Mouse (Mus musculus): Measurements from ENCODE around the gene Nfxl1.
"Not testable (repeated sequence)": the region's sequence is repeated elsewhere in the genome, so short reads cannot be mapped to it uniquely, and the experiment has no call there.

The Nfxl1 gene

GRCm38 (mm10) chr5:72559544-72560049, at the start of gene Nfxl1:
Gene Nfxl1 (minus strand): TSS chr5:72559684.
- DNase-seq (ENCODE audit: low read depth, low spot score), result peak; percentile 99

GRCm38 (mm10) chr5:72603138-72603537, 43.7 kb upstream of the Nfxl1 start:
- DNase-seq (ENCODE audit: low read depth, low spot score), result no peak

GRCm38 (mm10) chr5:72601006-72601405, 41.5 kb upstream of the Nfxl1 start:
- peak; percentile 30 for DNase-seq (ENCODE audit: low read depth, low spot score)

GRCm38 (mm10) chr5:72587192-72587681, 27.8 kb upstream of the Nfxl1 start, which contains the start of gene Gm5868:
Gene Gm5868 (minus strand): TSS chr5:72587551.
- DNase-seq (ENCODE audit: low read depth, low spot score), result no peak

GRCm38 (mm10) chr5:72586667-72587191, 27.2 kb upstream of the Nfxl1 start:
- DNase-seq (ENCODE audit: low read depth, low spot score), result not testable (repeated sequence)

GRCm38 (mm10) chr5:72586122-72586521, 26.6 kb upstream of the Nfxl1 start:
- DNase-seq (ENCODE audit: low read depth, low spot score), result not testable (repeated sequence)

GRCm38 (mm10) chr5:72580970-72581332, 21.5 kb upstream of the Nfxl1 start, which contains the start of gene Zar1:
Gene Zar1 (minus strand): TSS chr5:72581254.
- not testable (repeated sequence) for DNase-seq (ENCODE audit: low read depth, low spot score)

GRCm38 (mm10) chr5:72580088-72580969, 20.8 kb upstream of the Nfxl1 start:
- DNase-seq (ENCODE audit: low read depth, low spot score), result not testable (repeated sequence)

GRCm38 (mm10) chr5:72579599-72579998, 20.1 kb upstream of the Nfxl1 start:
- not testable (repeated sequence) for DNase-seq (ENCODE audit: low read depth, low spot score)

GRCm38 (mm10) chr5:72565621-72566020, 6.1 kb upstream of the Nfxl1 start:
- DNase-seq (ENCODE audit: low read depth, low spot score), result no peak

GRCm38 (mm10) chr5:72563183-72563582, 3.7 kb upstream of the Nfxl1 start:
- not testable (repeated sequence) for DNase-seq (ENCODE audit: low read depth, low spot score)

GRCm38 (mm10) chr5:72560976-72561628, 1.6 kb upstream of the Nfxl1 start:
- DNase-seq (ENCODE audit: low read depth, low spot score), result no peak

- DNase-seq (ENCODE audit: low read depth, low spot score), result no peak
Measured at GRCm38 (mm10) chr5:72558716-72559526, 563 bp downstream of the Nfxl1 start.

- no peak for DNase-seq (ENCODE audit: low read depth, low spot score)
Measured at GRCm38 (mm10) chr5:72556245-72556644, 3.2 kb downstream of the Nfxl1 start.

GRCm38 (mm10) chr5:72551209-72551608, 8.3 kb downstream of the Nfxl1 start:
- DNase-seq (ENCODE audit: low read depth, low spot score), result no peak

- no peak for DNase-seq (ENCODE audit: low read depth, low spot score)
Measured at GRCm38 (mm10) chr5:72528896-72529295, 30.6 kb downstream of the Nfxl1 start.

- DNase-seq (ENCODE audit: low read depth, low spot score), result no peak
Measured at GRCm38 (mm10) chr5:72513808-72514207, 45.7 kb downstream of the Nfxl1 start.

GRCm38 (mm10) chr5:72505740-72506139, 53.7 kb downstream of the Nfxl1 start:
- DNase-seq (ENCODE audit: low read depth, low spot score), result no peak

- no peak for DNase-seq (ENCODE audit: low read depth, low spot score)
Measured at GRCm38 (mm10) chr5:72503531-72504523, 55.7 kb downstream of the Nfxl1 start, which contains the start of gene Corin. Gene Corin (minus strand): TSS chr5:72504473.

GRCm38 (mm10) chr5:72502778-72503177, 56.7 kb downstream of the Nfxl1 start:
- DNase-seq (ENCODE audit: low read depth, low spot score), result no peak

All from retina, adult 2 months (tissue).